Mouse (Mus musculus) E14TG2a.4 (cell line): ENCODE measurements around the gene Zfp799.

ENCODE experiments used
- CTCF ChIP-seq: conservative IDR thresholded peaks from 2 replicates; pipeline ENCODE4 v1.5.1; 2014; ENCODE audit warnings: low read length
- NANOG ChIP-seq: IDR thresholded peaks from 2 replicates; pipeline ENCODE4 v1.6.1; 2014; ENCODE audit warnings: borderline replicate concordance, low read length, mixed read lengths
- POU5F1 ChIP-seq: IDR thresholded peaks from 2 replicates; pipeline ENCODE4 v1.6.1; 2014; ENCODE audit warnings: low read length, borderline replicate concordance

DNA sequence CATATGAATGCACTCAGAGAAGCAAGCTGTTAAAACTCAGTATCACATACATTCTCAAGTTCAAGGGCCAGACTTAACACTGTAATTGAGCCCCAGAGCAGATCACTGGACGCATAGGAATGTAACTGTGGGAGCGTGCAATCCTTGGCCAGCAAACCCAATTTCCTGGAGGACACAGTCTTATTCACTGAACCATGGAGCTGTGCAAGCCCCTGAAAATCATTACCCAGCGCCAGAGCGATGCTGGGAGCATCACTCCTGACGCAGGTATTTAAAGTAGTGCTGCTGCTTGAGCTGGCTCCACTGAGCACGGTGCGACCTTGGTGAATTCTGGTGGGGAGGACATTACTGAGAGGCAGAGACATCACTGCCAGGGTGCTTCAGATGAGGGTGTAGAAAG lies 15.9 kb downstream of the Zfp799 start:
- TF ChIP-seq CTCF (no peak), POU5F1 (no peak), NANOG (no peak)
